Mouse (Mus musculus) activated CD4-positive, CD25-positive, alpha-beta regulatory T cell, adult 4 months (primary cell): Measurements from ENCODE around the gene Zswim4. TPM values are rescaled to one million over a fixed set of nuclear protein-coding genes. Genes with fewer than 3 reads are reported as not detected.
A peak's percentile ranks its signal among the peaks of the same experiment; 100 is the strongest.
"Not testable (repeated sequence)": the region's sequence is repeated elsewhere in the genome, so short reads cannot be mapped to it uniquely, and the experiment has no call there.

ENCODE experiments used
- ATAC-seq: one replicate; pipeline ENCODE4 v1.8.0; 2017
- polyA plus RNA-seq, 2 experiments: library from polyadenylated mRNA; unstranded; fragments of 100-300 nt; shearing (Covaris generic); gene quantifications; one replicate each; pipeline ENCODE4 v1.2.1; 2017

Zswim4 gene
- polyA plus RNA-seq = 1 to 10 TPM; 3.1 to 5.5 TPM

DNA sequence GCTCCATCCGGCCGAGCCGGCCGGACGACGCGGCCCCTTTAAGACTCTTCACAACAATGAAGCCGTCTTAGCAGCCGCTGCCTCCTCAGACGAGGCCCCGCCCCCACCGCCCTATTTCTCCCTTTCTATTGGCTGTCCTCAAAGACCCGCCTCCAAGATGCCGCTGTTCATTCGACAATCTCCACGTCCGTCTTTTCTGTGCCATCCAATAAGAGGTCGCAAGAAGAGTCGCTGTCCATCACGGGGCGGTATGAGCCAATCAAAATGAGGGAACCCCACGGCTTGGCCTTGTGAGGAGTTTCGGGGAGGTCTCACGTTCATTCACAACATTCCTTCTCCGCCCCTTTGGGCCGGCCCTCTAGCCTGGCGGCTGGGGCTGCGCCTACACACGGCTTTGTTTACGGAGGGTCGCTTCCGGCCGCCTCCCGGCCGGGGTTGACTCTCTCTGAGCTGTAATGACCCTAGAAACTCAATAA lies at the start of gene Zswim4:
TSS of gene Zswim4 (minus strand) at position 58 of the 476 bp plus-strand sequence.
- peak; percentile 99 for ATAC-seq

- not testable (repeated sequence) for ATAC-seq
Observed at GRCm38 (mm10) chr8:84285665-84286064, 48.8 kb upstream of the Zswim4 start.

- no peak for ATAC-seq
Observed at GRCm38 (mm10) chr8:84284608-84285063, 47.8 kb upstream of the Zswim4 start.

DNA sequence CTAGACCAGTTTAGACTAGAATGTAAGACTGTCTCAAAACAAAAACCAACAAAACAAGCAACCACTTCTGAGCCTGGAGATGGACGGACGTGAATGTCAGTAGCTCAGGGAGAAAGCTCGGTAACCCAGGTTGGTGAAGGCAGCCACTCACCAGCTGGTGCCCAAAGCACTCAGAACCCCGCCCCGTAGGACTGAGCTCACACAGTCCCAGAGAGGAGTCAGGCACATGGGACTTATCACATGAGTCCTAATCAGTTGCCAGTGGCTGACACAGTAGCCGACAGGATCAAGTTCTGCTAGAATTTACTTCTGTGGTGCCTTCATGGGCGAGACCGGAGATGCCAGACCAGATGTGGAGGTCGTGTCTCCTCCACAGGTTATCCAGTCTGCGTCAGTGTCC lies 43.9 kb upstream of the Zswim4 start:
- ATAC-seq = no peak

DNA sequence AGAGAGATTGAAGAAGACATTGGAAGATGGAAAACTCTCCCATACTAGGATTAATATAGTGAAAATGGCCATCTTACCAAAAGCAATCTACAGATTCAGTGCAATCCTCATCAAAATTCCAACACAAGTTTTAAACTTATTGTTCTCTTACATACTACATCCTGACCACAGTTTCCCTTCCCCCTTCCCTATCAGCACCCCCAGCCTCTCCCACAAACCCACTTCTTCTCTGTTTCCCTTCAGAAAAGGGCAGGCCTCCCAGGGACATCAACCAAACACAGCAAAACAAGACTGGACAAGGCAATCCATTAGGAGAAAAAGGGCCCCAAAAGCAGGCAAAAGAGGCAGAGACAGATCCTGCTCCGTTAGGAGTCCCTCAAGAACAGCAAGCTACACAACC lies 39.6 kb upstream of the Zswim4 start:
- ATAC-seq = no peak

DNA sequence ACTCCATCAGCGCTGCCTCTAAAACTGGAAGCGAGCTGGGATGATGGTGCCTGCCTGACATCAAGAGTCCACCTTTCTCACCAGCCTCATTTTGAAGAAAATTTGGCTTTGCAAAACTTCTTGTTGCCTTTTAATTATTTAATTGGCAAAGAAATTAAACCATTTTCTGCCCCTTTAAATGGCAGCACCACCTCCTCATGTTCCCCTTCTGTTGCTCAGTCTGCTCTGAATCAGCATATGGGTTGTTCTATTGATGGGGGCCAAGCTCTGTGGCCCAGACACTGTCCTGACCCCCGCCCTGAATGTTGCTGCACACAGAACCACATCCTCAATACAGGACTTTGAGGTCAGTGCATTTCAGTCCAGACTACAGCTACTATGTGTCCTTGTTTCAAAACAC lies 37.1 kb upstream of the Zswim4 start:
- no peak for ATAC-seq

DNA sequence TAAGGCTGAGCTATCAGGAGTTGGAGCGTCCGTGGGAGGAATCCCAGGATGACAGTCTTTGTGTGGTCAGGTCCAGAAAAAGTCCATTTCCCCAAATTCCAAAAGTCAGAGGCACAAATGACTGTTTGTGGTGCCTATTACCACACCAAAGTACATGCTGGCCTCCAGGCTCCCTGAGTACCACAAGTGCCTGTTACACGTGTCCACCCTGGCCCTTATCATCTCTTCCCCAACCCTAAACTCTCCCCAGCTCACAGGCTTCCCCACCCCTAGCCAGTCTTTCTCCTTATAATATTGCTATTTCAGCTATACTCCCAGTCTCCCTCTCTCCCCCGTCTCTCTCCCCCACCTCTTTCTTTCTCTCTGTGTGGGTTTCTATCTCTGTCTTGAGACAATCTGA lies 35.4 kb upstream of the Zswim4 start:
- ATAC-seq = no peak

- peak; percentile 99 for ATAC-seq
Observed at GRCm38 (mm10) chr8:84269950-84270773, 33.3 kb upstream of the Zswim4 start, which contains the start of gene Ccdc130. Gene Ccdc130 (minus strand): TSS chr8:84270380.

GRCm38 (mm10) chr8:84261098-84261497 lies 24.2 kb upstream of the Zswim4 start:
- no peak for ATAC-seq

DNA sequence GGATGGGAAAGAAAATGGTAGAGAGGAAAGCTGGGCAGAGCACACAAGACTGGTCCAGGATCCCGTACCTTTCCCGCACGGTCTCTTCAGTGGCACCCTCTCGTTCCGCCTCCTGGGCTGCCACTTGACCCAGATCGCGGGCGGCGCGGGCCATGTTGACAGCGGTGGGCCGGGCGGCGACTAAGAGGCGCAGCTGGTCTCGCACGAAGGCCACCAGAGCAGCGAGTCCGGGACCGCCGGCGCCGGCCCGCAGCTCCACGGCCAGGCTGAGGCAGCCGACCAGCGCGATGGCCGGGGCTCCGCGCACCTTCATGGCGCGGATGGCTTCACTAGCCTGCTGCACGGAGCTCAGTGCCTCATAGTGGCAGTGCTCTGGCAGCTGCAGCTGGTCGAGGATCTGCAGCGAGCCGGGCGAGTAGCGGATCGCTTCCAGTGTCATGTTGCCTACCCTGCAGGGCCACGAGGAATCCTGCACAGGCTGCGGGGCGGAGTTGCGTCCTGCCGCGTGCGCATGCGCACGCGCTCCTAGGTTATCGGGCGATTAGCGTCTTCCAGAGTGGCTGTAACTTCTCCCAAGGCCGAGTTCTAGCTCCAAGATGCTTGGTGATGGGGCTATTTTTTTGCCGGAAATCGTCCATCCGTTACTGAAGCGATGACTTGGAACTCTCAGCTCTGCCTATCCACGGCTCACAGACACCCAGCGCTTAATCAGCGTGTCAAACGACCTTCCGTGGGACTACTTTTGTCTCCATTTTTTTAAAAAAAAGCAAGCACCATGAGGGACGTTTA lies 20.2 kb upstream of the Zswim4 start, which contains the start of gene Mri1:
TSS of gene Mri1 (minus strand) at position 505 of the 789 bp plus-strand sequence.
- peak; percentile 76 for ATAC-seq

DNA sequence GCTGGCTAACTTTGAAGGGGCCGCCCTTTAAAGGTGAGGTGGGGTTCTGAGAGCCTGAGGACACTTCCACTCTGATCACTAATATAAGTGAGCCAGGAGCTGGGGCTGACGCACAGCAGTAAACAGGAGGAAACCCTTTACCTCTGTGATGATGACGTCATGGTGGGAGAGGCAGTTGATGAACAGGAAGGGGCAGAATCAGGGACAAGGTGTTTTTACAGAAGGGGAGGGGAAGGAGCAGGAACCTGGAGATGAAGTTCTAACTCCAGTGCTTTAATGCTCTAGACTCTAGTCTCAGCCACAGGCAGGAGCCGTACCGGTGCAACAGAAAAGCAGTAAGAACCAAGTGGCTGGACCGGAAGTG lies 19.6 kb upstream of the Zswim4 start:
- peak; percentile 76 for ATAC-seq

DNA sequence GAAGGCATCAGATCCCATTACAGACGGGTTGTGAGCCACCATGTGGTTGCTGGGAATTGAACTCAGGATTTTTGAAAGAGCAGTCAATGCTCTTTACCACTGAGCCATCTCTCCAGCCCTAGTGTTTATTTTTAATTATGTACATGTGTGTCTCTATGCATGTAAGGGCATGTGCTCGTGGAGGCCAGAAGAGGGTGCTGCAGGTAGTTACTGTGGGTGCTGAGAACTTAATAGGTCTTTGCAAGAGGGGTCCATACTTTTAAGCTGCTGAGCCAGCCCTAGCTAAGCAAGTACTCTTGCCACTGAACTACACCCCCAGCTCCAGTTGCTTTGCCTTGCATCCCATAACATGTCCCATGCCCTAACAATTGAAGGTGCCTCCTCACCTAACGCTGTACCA lies 19.0 kb upstream of the Zswim4 start:
- ATAC-seq = no peak

- peak; percentile 99 for ATAC-seq
Observed at GRCm38 (mm10) chr8:84249257-84250170, 12.7 kb upstream of the Zswim4 start, which contains the start of gene D8Ertd738e. Gene D8Ertd738e (minus strand): TSS chr8:84249719.

DNA sequence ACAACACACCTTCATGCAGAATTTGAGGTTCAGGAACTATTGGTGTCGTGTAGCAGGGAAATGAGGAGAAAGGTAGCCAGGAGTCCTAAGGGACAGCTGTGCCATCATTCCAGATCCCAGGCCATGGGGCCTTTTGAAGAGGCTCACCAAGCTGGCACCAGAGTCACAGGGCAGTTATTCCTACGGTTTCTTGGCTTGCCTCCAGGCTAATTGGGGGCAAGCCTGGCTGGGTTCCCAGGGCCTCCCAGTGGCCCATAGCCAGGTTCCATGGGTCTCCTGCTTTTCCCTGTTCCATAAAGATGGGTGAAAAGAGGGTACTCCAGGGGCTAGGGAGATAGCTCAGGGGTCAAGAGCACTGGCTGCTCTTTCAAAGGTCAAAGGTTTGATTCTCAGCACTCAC lies 5.0 kb upstream of the Zswim4 start:
- ATAC-seq = no peak

- ATAC-seq = no peak
Observed at GRCm38 (mm10) chr8:84241167-84241566, 4.3 kb upstream of the Zswim4 start.

- peak; percentile 17 for ATAC-seq
Observed at GRCm38 (mm10) chr8:84237542-84238229, 831 bp upstream of the Zswim4 start.

DNA sequence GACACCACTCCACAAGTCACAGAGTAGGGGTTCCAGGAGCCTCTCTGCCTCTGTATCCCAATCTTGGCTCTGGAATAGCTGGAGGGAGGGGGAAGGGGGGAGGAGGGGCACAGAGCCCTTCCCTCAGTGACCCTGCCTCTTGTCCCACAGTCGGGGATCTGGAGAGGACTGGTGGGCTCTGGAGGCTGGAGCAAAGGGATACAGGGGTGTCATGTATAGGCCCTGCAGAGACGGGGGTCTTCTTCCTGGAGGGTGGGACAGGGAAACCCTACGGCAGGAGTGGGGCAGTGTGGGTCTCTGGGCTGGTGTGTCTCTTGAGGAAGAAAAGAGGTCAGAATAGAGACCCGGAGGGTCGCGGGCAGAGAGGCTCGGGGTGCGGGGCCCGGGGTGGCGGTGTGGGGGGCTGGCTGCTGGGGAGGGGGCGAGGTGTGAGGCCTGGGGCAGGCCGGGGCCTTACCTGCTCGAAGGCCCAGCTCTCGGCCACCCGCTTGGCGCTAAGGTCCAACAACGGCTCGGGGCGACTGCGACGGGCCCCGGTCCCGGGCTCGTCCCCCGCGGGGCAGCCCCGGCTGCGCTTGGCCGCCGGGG lies 351 bp downstream of the Zswim4 start:
- no peak for ATAC-seq

- no peak for ATAC-seq
Observed at GRCm38 (mm10) chr8:84235746-84236409, 977 bp downstream of the Zswim4 start.

DNA sequence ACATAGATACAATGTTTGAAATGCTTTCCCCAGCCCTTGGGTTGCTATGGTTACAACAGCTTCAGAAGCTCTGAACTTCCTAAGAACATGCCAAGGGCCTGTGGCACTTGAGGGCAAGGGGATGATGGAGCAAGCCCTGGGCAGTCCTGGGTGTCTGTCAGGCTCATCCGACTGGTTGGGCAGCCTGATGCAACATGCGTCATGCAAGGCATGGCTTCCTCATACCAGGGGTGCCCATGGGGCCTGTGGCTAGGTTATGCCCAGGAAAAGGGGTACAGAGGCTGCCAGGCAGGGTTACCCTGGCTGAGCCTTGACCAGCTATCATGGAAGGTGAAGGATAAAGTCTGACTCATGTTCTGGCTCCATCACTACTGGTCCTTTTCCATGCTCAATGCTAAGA lies 3.8 kb downstream of the Zswim4 start:
- ATAC-seq = no peak

GRCm38 (mm10) chr8:84230735-84231134 lies 6.1 kb downstream of the Zswim4 start:
- ATAC-seq = no peak
